Mouse (Mus musculus) bone marrow, adult 2 months (tissue): ENCODE results near the gene Krt42.

Experiments
- CTCF ChIP-seq: fragments of 200-500 bp; IDR thresholded peaks from 2 replicates; pipeline ENCODE4 v1.5.1; 2011; ENCODE audit warnings: low read length, control low read depth; ENCODE audit not compliant: control insufficient read depth, insufficient read depth
- POLR2A ChIP-seq: fragments of 200-500 bp; IDR thresholded peaks from 2 replicates; pipeline ENCODE4 v1.6.1; 2011; ENCODE audit warnings: low read depth, mild to moderate bottlenecking, control low read depth, low read length, borderline replicate concordance; ENCODE audit not compliant: control insufficient read depth

DNA sequence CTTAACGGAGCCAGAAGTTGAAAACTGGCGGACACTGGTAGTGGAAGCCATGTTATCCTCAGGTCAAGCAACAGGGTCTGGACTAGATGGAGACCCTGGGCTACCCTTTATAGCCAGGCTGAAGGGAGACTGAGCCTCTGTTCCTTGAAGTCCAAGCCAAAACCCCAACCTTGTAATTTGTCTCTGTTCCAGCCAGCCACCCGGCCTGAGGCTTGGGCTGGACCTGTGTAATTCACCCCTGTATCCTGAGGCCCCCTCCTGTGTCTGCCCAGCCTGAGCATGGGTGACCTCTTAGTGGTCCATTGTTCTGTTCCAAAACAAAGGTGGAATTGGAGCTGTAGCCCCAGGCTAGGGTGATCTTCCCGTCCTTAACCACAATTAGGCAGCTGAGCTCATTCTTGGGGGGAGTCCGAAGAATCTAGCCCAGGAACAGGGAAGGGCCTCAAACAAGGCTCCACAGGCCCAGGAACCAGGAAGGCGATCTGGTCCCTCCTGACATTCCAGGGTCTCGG lies at the start of gene Krt42:
- no peak for TF ChIP-seq CTCF
- no peak for TF ChIP-seq POLR2A
